Mouse (Mus musculus) gastrocnemius, postnatal 4 days (tissue): ENCODE results near the gene Arpc5. TPM values are rescaled to one million over a fixed set of nuclear protein-coding genes. Genes with fewer than 3 reads are reported as not detected.
"Not testable (repeated sequence)": the region's sequence is repeated elsewhere in the genome, so short reads cannot be mapped to it uniquely, and the experiment has no call there.

Source experiments
- DNase-seq, 2 experiments: peaks; one replicate each; pipeline ENCODE4 v3.0.0; 2021 to 2022; ENCODE audit warnings: low spot score in 2 of 2, mixed read lengths in 2 of 2
- total RNA-seq, 2 experiments: library from RNA; stranded (reverse); gene quantifications; 2 replicates each; pipeline ENCODE4 v1.2.3; 2021

Gene Arpc5
- total RNA-seq, 2 experiments from 2014 or later, result 66.2 to 71.4 TPM

DNA sequence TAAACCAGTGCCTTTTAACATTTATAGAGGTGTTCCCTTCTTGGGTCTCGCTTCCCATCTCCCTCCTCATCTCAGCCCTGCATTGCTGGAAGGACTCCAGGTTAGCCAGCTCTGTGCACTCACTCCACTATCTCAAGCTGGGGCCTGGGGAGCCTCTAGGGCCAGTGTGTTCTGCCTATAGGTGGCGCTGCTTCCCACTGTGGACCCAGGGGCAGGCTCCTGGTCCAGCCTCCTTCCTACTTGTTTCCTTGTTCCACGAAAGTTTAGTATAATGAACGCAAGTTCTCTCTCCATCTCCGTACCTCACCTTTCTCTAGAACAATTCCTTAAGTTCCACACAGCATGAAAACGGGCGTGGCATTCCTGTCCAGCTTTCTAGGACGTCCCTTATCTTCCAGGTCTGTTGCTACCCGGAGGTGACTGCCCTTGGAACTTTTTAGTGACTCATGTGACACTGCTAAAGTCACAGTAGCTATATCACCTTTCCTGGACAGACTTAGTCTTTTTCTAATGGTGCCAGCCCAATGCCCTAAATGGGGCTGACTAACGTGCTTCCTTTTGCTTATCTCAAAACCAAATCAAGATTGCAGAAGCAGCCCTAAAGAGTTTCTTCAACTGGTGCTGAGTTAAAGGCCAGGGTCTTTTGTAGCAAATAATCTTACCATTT is 12.9 kb downstream of the Arpc5 start:
- peak in 1 of 2 experiments; percentile 60 for DNase-seq

DNA sequence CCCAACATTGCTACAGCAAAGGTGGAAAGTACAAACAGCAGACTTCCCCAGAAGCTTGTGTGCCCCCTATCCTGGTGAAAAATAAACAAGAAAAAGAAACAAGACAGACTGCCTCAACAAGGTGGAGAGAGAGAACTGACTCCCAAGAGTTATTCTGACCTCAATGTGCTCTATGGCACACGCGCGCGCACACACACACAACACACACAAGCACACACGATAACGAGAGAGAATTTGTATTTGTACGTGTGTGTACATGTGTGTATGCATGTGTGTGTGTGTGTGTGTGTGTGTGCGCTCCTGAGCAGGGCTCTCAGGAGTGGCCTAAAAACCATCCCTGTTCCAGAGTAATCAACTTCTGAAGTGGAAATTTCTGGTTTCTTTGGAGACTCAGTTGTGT is 18.3 kb downstream of the Arpc5 start:
- DNase-seq, result no peak

DNA sequence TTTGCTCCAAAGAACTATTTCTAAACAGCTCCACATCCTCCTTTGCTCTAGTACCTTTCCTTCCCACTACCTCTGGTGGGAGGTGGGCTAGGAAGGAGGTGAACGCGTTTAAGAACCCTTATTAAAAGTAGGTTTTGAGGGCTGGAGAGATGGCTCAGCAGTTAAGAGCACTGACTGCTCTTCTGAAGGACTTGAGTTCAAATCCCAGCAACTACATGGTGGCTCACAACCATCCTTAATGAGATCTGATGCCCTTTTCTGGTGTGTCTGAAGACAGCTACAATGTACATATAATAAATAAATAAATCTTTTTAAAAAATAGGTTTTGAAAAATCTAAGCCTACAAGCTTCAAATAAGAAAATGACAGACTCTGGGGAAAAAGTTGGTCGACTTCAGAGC is 19.1 kb downstream of the Arpc5 start:
- DNase-seq, result not testable (repeated sequence)

DNA sequence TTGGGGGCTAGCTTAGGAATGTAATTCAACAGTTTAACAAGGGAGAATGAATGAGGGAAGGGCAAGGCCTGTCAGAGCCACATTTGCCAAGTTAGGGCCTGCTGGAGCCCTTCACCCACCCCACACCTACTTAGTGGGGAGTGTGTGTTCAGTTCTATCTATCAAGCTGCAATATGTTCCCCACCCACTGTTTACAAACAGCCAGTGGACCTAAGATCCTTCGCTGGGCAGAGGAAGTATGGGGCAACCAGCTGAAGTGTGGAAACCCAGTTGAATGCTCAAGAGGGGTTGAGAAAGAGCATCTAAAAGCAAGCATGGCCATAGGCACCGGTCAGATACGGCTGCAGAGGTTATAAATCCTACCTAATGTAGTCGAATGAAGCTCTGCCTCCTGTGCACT is 20.6 kb downstream of the Arpc5 start:
- DNase-seq, result no peak

DNA sequence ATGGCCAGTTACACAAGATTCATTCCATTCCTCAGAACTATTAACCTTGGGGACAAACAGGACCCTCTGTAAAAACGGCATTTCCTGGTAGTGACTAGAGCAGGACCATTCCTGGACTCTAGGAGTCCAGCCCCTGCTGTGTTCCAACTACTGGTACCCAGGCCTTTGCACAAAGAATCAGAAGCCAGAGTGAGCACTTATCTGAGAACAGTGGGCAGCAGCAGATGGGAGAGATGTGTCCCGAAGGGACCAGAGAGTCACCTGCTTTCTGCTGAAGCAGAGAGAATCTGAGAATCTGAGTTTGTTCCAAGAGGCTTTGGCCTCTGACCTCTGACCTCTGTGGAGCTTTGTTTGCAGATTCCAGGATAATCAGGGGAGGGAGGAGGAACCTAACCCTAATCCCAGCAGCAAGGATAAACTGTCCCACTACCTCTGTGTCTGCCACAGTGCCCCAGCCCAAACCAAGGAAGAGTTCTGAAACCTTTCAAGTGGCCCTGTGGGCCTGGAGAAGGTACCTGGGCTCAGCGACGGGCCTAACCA is 21.8 kb downstream of the Arpc5 start:
- no peak for DNase-seq

DNA sequence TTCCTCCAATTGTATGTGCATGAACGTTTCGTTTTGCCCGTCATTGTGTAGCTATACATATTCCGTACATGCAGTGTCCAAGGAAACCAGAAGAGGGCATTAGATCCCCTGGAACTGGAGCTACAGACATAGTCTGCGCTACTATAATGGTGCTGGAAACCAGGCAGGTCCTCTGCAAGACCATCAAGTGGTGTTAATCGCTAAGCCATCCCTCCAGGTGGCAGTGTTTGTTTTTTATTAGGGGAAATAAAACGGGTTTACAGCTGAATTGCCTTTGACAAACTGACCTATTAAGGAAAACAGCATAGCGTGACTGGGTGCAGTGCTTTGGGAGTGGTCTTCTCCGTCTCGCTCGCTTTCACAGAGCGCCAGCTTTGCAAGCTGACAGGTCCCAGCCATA is 23.9 kb downstream of the Arpc5 start:
- DNase-seq, result no peak

DNA sequence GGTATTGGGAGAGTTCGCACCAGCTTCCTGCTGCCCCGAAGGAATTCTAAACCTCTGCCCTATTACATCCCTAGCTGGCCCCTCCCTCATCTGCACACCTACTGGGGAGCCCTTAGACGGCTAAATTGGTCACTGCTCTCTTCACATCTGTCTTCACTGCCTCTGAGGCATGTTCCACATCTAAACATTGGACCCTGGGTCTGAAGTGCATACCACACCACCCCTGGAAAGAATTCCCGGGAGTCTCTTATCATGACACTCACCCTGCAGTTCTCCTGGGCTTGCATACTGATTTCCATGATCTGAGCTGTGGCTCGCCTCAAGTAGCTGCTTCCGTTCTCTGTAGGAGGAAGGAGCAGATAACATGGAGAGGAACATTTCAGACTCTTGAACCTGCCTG is 24.5 kb downstream of the Arpc5 start:
- no peak for DNase-seq

DNA sequence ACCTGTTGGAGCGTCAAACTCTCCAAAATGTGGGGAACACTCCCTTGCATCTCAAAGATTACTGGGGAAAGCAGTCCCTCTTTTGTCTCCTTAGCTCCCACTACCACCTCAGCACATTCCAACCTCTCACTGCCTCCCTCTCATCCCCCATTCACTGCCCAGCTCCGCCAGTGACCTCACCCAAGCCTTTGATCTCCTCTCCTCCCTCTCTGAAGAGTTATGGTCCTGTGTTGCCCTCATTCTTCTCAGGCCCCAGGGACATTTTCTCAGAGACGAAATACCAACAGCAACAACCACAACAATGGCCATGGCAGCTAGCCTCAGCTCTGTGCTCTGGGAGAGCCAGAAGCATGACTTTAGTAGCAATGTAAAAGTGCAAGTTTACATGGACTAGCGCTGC is 24.9 kb downstream of the Arpc5 start:
- no peak for DNase-seq

DNA sequence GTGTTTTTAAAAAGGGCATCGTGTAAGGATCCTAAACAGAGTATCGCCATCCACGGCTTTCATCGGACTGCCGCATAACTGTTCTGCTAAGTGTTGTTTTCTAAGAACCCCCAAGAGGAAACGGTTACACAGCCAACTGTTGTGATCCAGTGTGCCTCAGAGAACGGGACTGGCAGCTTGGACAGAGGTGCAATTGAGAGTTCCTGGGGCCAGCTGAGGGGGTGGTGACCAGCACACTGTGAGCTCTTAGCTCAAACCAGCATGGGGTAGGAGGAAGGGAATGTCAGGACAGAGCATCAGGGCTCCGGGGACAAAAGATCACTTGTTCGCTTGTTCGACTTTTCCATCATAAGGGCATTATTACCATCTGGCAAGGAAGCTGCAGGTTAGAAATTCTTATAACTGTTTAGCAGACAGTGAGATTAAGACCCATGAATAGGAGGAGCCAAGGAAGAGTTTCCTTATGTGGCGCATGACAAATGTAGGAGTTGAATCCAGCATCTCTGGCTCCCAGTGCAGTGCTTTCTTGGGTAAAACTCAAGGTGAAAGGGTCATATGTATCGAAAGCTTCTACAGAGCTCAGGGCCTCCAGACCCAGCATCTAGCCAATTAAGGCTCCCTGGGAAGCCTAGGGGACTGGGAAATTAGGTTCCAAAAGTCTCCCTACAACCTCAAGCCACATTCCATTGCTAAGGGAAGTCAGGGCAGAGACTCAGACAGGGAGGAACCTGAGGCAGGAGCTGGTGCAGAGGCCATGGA is 26.6 kb downstream of the Arpc5 start:
- no peak for DNase-seq

DNA sequence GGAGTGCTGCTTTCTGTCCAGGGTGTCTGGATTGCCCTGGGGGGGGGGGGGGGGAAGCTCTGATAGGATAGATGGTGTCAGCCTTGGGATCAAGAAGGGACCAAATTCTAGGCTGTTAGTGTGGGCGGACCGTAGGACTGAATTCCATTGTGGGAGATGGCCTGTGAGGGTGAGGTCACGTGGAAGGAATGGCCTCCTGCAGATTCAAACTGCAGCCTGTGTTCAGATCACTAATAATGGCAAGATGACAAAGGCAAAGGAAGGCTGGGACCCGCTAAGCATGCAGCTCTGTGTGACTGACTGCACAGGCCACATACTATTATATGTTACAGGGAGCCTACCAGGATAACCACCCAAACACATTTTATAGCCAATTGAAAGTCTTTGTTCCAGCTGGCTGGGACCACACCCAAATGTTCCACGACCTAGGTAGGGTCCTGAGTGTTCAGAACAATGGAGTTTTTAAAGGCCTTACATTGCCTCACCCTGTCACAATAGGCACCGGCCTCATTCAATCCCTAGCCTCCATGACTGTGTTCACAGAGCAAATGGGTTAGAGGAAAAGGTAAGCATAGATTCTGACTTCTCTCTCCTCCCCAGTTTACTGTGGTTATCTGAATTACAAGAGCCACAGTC is 27.3 kb downstream of the Arpc5 start:
- no peak for DNase-seq

DNA sequence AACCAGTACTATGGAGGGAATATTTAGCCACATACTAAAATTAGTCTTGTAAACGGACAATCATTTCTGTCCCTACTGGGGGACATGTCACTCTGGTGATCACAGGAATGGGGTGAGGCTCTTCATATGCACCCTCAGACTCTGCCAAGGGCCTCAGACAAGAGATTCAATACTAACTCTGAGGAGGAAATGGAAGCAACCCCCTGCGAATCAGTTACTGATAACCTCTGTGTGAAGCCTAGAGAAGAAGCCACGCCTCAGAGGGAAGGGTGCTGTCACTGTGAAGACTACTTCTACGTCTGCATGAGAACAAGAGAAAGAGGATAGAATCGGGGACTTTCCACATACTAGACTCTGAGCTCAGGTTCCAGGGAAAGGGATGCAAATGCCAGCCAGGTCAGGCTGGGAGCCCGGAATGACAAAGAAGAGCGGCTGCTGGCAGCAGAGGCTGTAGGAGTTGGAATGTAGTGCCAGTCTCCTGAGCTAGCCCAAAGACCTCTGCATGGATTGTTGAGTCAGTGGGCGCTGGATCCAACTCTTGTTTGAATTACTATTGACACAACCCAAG is 29.4 kb downstream of the Arpc5 start:
- no peak for DNase-seq

DNA sequence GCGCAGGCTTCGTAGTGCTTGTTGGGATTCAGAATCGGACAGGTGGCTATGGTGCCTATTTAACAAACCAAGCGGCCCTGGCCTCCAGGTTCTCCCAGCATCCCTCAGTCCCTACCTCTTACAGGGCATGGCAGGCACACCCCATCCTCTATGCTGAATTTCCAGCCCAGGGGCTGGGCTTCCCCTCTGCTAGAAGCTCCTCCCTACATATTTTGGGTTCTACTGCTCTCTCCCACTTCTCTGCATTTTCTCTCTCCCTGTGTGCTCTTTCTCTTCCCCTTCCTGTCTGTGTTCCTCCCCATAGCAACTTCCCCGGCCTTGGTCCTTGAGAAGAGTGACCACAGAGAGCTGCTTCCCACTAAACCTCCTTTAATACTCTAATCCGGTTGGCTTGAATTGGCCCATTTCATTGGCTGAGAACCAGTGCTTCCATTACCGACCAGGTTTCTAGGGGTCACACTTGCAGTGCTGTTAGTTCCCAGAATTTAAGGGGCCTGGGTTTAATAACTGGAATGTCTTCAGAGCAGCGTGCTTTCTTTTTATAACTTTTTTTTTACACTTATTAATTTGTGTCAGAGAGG is 30.4 kb downstream of the Arpc5 start:
- DNase-seq, result no peak

DNA sequence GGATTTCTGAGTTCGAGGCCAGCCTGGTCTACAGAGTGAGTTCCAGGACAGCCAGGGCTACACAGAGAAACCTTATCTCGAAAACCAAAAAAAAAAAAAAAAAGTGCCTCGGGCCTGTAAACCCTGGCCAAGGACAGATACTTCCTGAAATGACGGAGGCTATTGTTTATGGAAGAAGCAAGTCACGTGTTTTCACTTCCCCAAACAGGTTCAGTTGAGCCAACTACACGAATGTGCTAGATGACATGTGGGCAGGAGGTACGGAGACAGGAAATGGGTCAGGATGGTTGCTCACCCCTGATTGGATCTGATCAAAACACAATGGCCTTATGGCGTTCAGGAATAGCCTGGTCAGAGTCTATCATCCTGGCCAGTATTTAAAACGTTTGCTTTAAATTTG is 31.8 kb downstream of the Arpc5 start:
- DNase-seq, result no peak

DNA sequence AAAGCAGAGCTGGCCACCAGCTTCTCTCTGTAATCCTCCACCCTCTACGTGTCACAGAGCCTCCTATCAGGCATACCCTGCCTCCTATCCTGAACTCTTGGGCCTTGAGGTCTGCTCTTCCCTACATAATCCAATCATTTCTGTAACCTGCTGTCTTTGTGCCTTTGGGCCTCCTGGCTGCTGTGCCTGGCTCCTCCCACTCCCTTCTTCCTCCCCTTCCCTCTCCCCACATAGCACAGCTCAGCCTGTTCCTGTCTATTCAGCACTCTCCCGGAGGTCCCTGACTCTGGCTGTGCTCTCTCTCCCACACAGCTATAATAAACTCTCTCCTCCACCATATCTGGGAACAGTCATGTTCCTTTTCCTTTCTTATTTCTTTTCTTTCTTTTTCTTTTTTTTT is 33.6 kb downstream of the Arpc5 start, which contains the start of gene Ncf2:
Gene Ncf2, plus strand, starts transcription at position 298 of the 400 bp plus-strand sequence.
- DNase-seq, result no peak

DNA sequence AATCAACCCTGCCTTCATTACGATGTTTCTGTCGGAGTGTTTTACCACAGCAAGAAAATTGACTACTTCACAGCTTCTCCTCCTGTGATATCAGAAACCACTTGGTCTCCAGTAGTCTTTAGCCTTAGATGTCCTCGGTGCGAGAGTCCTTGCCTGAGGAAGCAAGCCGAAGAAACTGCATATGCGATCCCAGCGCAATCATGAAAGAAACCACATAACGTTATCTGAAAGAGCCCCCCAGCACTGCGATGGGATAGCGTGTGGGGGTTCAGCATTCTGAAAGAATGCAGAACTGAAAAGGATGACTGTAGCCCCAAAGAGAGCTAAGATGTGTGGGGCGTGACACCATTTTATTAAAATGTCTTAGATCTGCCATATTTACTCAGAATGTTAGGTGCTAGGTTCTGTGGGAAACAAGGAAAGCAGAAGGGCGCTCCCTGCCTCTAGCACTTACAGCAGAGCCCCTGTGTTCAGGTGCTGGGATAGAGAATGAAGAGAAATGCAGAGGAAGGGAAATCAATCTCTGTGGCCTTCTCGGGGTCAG is 34.4 kb downstream of the Arpc5 start:
- DNase-seq, result no peak

DNA sequence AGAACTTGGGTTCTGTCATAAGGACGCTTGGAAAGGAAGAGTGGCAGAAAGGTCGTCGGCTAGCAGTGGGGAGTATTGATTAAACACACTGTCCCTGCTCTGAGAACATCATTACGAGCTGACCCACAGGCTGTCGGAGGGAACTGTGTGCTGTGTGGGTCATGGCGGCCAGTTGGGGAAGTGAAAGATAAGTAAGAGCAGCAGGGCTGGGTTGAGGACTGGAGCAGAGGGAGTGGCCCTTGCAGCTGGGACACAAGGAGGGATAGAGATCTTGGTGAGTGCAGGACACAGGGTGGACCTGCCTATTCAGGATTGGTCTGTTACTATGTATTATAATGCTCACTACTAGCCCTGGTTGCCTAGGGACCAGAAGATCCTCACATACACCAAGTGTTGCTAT is 38.6 kb downstream of the Arpc5 start:
- no peak for DNase-seq

DNA sequence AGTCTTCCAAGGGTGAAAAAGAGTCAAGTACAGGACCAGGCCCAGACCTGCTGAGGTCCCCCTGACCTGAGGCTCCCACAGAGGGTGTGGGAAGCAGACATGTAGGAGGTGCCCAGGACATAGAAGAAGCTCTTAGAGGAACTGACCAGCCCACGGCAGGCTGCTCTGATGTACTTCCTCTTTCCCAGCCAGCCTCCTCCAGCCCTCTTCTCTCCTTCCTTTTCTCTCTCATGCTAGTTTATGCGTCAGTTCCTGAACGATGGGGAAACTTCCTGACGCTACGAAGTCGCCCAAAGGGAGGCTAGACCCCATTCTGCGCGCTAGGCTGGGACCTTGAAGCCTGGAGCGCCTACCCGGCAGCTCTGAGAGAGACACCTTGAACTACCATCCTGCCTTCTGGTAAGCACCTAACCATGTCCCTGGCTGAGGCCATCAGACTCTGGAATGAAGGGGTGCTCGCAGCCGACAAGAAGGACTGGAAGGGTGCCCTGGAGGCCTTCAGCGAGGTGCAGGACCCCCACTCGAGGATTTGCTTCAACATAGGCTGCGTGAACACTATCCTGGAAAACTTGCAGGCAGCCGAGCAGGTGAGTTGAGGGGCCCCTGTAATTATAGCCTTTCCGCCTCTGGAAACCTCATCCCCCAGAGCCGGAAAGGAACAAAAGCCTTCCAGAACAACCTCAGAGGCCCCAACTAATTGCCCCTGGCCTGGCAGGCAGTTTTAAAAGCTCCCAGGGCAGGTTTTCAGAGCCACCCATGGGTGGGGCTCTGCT is 41.5 kb downstream of the Arpc5 start:
- no peak for DNase-seq

DNA sequence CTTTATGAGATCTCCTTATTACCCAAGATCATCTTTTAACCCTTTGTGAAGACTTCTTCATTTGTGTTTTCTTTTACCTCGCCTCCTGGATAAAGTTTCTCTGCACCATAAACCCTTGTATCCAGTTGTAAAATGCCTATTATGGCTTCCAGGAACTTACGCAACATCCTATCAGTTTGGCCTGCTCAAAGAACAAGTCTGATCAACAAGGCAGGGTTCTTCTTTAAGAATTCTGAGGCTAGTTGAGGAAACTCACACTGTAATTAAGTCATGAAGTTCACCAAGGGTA is 42.0 kb downstream of the Arpc5 start:
- DNase-seq, result no peak

DNA sequence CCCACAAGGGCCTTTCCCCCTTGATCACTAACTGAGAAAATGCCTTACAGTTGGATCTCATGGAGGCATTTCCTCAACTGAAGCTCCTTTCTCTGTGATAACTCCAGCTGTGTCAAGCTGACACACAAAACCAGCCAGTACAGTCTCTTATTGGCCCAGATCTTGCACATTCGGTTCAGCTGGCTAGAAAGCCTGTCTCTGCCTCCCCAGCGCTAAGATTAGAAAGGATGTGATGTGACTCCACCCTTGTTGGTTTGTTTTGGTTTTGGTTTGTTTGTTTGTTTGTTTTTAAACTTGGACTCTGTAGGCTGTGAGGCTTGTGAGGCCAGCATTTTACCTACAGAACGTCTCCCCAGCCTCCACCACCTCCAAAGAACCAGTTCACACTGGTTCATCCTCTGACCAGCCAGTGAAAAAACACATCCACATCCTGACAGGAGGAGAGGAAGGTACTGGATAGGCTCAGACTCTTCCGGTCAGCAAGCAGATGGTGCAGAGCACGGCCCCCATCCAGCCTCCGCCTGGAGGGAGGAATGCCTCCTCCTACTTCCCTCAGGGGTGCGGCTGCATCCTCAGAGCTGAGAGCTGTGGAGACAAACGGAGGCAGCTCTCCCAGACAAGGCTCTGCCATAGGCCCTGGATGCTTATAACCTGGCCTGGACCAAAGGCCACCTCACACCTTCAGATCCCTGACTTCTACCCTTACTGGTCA is 43.4 kb downstream of the Arpc5 start:
- peak in 1 of 2 experiments; percentile 24 for DNase-seq
